Mouse (Mus musculus) layer of hippocampus, postnatal 10 days (tissue): Measurements from ENCODE around the gene Inpp5k. TPM values are rescaled to one million over a fixed set of nuclear protein-coding genes. Genes with fewer than 3 reads are reported as not detected.
A peak's percentile ranks its signal among the peaks of the same experiment; 100 is the strongest.
"Not testable (repeated sequence)": the region's sequence is repeated elsewhere in the genome, so short reads cannot be mapped to it uniquely, and the experiment has no call there.

ENCODE experiments used
- DNase-seq, 2 experiments: peaks; one replicate each; pipeline ENCODE4 v3.0.0; 2021; ENCODE audit warnings: low spot score in 2 of 2
- total RNA-seq, 2 experiments: library from RNA; stranded (reverse); gene quantifications; 2 replicates each; pipeline ENCODE4 v1.2.3; 2021

The Inpp5k gene
- total RNA-seq, 2 experiments from 2014 or later: 47.4 to 49.7 TPM

DNA sequence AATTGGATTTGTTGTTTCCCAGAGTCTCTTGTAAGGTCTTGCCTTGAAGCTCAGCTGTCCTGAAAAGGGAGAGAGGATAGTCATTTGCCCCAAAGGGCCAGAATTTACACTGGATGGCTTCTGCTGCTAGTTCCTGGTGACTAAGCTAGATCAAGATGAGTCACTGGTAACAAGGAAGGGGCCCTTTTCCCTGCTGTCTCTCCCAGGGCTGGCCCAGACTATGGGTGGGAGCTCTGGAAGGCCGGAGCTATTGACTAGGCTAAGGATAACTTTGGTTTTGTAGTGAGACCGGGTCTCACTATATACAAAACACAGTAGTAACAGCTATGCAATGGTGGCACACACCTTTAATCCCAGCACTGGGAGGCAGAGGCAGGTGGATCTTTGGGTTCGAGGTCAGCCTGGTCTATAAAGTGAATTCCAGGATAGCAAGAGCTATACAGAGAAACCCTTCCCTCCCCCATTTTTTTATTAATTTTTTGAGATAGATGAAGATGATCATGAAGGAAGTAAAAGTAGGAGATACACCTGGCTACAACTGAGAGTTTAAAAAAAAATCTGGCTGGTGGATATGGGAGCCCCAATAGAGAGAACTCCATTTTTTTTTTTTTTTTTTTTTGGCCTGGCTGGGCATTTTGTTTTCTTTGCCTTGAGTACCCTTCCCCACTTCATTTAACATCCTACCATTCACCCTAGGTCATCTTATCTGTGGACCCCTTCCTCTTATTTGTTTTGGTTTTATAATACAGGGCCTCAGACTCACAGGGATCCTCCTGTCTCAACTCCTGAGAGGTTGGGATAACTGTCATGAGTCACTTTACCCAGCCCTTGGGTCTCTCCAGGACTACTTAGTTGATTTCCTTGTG is 47.3 kb downstream of the Inpp5k start:
- DNase-seq: no peak

DNA sequence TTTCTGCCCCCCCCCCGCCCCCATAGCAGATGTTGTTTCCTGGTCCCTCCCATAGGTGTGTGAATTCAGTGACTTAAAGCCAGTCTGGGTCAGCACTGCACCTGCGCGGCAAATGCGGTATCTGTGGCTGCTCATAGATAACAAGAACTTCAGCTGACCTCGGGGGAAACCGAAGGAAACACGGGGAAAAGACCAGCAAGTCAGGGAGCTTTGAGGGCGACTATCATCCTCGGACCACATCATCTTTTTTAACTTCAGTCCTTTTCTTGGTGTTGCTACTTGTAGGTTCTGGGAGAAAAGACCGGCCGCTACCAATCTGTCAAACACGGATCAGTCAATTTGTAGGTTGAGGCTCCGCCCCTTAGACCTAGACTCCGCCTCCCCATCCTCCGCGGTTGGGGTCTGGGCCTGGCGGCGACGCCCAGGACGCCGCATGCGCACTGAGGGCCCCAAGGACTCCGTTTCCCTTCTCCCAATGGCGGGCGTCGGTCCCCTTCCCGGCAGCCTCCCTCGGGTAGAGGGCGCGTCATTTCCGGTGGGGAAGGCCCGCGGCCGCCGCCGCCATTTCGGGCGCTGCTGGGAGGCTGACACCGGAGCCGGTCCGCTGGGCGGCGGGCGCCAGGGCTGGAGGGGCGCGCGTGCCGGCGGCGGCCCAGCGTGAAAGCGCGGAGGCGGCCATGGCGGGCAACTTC is 48.1 kb downstream of the Inpp5k start, which contains the start of gene Crk:
Gene Crk (plus strand): TSS at position 513 of the 692 bp plus-strand sequence.
- DNase-seq: peak; percentile 98 to 99

DNA sequence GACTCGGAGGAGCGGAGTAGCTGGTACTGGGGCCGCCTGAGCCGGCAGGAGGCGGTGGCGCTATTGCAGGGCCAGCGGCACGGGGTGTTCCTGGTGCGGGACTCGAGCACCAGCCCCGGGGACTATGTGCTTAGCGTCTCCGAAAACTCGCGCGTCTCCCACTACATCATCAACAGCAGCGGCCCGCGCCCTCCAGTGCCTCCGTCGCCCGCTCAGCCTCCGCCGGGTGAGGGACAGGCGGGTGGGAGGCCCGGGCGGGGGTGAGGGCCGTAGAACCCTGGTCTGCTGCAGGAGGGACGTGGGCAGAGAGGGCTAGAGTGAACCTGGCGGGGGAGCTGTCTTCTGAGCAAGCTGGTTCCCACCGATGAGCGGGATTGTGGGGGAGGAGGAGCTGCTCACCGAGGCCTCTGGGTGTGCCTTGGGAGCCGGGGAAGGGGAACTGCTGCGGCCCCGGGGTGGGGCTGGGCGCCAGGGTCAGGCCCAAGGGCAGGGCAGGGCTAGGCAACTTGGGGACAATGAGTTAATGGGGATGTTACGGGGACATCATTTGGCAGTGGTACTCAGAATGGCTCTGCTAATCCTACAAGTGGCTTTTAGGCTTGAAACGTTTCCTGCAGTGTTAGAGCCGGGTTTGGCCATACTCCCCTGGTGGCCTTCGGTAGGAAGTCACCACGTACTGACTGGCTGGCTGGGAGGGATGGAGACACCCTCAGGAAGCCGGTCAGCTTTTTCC is 48.8 kb downstream of the Inpp5k start:
- peak in 1 of 2 experiments; percentile 67 for DNase-seq

DNA sequence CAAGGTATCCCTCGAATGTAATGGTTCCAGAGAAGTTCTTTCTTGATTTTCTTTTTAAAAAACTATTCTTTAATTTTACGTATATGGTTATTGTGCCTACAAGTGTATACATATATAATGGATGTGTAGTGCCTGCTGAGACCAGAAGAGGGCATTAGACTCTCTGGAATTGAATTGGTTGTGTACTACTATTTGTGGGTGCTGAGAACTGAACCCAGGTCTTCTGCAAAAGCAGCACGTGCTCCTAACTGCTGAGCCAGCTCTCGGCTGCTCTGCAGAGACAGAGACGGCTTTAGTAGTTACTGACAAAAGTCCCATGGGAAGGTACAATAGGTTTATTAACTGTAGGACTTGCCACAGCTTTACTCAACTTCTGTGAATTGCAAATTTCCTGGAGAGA is 53.7 kb downstream of the Inpp5k start:
- no peak for DNase-seq

DNA sequence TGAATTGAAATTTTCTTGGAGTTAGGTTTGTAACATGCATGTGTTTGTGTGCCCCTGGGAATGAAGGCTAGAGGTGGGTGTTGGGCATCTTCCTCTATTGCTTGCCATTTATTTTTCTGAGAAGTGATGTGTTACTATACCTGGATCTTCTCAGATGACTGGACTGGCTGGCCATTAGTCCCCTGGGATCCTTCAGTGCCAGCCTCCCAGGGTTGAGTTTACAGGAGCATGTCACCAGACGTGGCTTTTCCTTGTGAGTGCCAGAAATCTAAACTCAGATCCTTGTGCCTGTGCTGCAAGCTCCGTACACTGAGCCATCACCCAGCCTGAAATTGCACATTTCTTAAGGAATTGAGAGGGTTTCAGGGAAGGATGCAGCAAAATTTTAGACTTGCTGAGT is 54.2 kb downstream of the Inpp5k start:
- DNase-seq: no peak

DNA sequence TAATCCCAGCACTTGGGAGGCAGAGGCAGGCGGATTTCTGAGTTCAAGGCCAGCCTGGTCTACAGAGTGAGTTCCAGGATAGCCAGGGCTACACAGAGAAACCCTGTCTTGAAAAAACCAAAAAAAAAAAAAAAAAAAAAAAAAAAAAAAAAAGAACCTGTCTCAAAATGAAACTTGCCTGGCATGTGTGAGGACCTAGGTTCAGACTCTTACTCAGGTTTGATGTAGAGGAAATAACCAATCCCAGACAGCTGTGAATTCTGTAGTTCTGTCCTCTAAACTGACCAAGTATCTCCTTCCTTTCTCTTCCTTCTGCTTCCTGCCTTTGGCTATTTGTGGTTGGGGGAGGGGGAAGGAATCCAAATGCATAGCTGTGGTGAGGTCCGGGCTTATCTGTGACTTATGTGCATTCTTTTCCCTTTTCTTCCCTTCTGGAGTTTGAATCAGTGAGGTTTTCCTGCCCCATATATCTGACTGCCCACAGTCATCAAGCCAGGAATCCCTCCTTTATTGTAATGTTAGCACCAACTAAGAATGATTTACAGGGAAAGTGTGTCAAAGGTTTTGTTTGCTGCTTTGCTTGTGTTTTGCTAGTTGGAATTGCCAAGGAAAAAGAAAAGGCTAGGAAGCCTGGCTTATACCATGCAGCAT is 56.7 kb downstream of the Inpp5k start:
- no peak for DNase-seq

DNA sequence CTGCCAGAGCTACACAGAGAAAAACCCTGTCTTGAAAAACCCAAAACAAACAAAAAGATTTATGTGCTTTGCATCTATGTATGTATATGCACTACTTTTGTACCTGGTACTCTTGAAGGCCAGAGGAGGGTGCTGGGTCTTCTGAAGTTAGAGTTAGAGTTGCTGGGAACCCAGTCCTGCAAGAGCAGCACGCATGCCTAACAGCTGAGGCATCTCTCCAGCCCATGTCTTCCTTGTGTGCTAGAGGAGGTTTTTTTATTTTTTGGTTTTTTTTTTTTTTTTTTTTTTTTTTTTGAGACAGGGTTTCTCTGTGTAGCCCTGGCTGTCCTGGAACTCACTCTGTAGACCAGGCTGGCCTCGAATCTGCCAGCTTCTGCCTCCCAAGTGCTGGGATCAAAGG is 57.3 kb downstream of the Inpp5k start:
- no peak for DNase-seq

DNA sequence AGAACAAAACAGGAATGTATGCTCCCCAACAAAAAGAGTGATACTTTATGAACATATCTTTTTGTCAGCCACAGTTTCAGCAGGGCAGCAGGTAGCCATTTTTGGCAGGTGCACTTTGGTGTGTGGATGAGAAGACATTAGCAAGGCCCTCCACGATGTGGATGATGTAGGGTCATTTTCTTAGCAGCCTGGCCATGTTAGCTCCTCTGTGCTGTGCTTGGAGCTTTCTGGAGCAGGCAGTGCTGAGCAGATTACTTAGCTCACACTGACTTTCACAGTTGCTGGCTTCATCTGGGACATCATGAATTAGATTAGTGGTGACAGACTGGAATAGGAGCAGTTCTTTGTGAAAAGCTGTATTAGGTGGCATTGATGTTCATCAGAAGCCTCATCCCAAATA is 59.2 kb downstream of the Inpp5k start:
- DNase-seq: no peak

DNA sequence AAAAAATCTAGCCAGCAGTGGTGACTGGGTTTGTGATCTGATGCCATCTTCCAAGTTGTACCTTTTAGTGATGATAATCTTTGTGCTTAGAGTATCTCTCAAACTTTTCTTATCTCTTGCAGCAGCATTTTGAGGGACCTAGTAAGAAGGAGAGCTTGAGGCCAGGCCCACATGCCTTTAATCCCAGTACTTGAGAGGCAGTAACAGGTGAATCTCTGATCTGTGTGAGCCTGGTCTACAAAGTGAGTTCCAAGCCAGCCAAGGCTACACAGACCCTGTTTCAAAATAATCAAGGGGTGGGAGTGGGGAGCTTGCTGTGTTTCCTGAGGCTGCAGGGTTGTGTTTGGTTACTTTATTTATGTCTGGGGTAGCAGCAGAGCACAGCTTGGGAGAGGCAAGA is 60.3 kb downstream of the Inpp5k start:
- DNase-seq: no peak

DNA sequence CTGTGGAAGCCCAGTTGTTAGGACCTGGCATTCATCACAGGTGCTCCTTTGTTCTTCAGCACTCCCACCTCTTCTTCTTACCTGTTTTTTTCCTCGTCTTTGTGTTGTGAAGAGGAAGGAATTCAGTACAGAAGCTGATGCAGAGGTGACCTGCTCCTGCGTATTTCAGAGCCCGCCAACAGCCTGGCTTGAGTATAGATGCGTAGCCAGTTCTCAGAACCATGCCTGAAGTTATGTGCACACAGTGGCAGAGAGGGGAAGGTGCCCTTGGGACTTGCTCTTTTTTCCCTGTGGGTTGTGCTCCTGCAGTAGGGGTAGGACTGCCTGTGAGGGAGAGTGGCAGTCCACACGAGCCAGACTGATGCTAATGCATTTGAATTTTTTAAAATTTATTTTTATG is 62.8 kb downstream of the Inpp5k start:
- DNase-seq: no peak

DNA sequence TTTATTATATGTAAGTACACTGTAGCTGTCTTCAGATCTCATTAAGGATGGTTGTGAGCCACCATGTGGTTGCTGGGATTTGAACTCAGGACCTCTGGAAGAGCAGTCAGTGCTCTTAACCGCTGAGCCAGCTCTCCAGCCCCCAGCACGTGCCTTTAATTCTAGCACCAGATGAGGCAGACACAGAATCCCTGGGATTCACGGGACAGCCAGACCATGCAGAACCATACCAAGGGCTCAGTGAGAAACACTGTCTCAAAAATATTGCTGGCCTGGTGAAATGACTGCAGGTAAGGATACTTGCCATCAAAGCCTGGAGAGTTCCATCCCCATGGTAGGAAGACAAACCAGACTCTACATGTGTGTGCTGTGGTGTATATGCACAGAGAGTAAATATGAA is 66.7 kb downstream of the Inpp5k start:
- DNase-seq: not testable (repeated sequence)

Other genes starting within 250 kb of the Inpp5k start
- gene Serpinf1, start 208.3 kb upstream of the Inpp5k start, total RNA-seq: 10 to 100 TPM; 30.8 to 38.9 TPM
- under 1 TPM; 0.49 to 0.64 TPM for gene Serpinf2, start 191.4 kb upstream of the Inpp5k start, total RNA-seq
- gene Wdr81, start 176.3 kb upstream of the Inpp5k start, total RNA-seq: 10 to 100 TPM; 18.7 to 18.9 TPM
- under 1 TPM; 0.31 to 0.73 TPM for gene Tlcd2, start 169.3 kb upstream of the Inpp5k start, total RNA-seq
- 100 to 1,000 TPM; 113 to 123 TPM for gene Prpf8, start 144.2 kb upstream of the Inpp5k start, total RNA-seq
- 1 to 10 TPM; 3.6 to 4.0 TPM for gene Rilp, start 120.9 kb upstream of the Inpp5k start, total RNA-seq
- 1 to 10 TPM; 3.5 to 3.6 TPM for gene Scarf1, start 117.4 kb upstream of the Inpp5k start, total RNA-seq
- gene Slc43a2, start 99.3 kb upstream of the Inpp5k start, total RNA-seq: 10 to 100 TPM; 38.3 to 47.5 TPM
- gene Pitpna, start 42.9 kb upstream of the Inpp5k start, total RNA-seq: 100 to 1,000 TPM; 310 to 313 TPM
- 10 to 100 TPM; 27.6 to 27.9 TPM for gene Myo1c, start 19.5 kb downstream of the Inpp5k start, total RNA-seq
- 100 to 1,000 TPM; 127 to 129 TPM for gene Crk, start 48.3 kb downstream of the Inpp5k start, total RNA-seq
- gene Ywhae, start 101.9 kb downstream of the Inpp5k start, total RNA-seq: 1,000 to 10,000 TPM; 1,501 to 1,604 TPM
- 10 to 100 TPM; 76.5 to 82.5 TPM for gene Doc2b, start 165.1 kb downstream of the Inpp5k start, total RNA-seq